Mouse (Mus musculus): Measurements from ENCODE around the gene Il17rd. TPM values are rescaled to one million over a fixed set of nuclear protein-coding genes. Genes with fewer than 3 reads are reported as not detected.

Gene Il17rd
- polyA plus RNA-seq, 1 experiment = 0.99 TPM

DNA sequence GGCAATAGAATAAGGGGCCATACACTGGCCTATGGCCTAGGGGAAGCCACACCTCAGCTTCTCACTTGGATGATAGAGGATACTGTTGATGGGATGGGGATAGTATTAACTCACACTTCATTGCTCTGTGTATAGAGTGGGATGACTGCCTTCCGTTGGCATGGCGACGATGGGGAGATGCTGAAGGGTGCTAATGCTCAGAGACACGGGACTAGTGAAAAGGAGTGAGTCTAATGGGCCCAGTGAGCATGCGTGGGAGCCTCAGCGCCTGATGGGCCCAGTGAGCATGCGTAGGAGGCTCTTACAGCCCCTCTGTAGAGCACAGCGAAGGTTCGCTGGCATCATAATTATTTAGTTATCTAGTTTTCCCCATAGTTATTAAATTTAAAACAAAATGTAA lies 100.2 kb downstream of the Il17rd start:
- no peaks in the 10 kb centered on the region for H3K4me1 ChIP-seq (ENCODE audit: control insufficient read depth, insufficient read depth, insufficient read length)
- TF ChIP-seq CTCF (IDR thresholded peaks at IDR 0.05; ENCODE audit: extremely low read depth, insufficient read depth, insufficient read length, insufficient replicate concordance) (no peak), POLR2A (IDR thresholded peaks at IDR 0.05; ENCODE audit: low read depth, low read length) (no peak)
- 92% methylated on average over 9 of the region's 9 CpGs for WGBS
- H3K27me3 ChIP-seq (ENCODE audit: control insufficient read depth, insufficient read depth, low read length) = no peaks in the 10 kb centered on the region
- H3K36me3 ChIP-seq (ENCODE audit: control insufficient read depth, insufficient read depth, low read length) = no peaks in the 10 kb centered on the region
- H3K27ac ChIP-seq (ENCODE audit: insufficient read depth, low read length) = no peak overlapping the region
- no peak overlapping the region for H3K4me3 ChIP-seq (ENCODE audit: extremely low read depth, insufficient read depth, insufficient read length)
- DNase-seq (ENCODE audit: low read depth in 1 of 2, low spot score in 2 of 2) = no peak

DNA sequence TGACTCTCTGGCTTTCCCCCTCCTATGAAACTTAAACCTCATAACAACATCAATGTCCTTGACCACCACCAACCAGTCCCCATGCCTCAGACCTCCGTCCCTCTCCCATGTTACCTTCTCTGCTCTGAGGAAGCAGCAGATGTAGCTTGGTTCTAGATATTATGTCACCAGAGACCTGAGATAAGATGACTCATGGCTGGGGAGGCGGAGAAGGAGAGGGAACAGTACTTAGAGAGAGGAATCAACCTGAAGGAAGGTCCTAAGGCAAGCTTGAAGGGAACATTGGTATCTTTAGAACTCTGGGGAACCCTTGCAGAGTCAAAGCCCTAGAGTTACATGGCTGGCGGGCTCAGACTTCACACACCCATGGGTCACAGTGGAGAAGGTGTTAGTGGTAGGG lies 101.2 kb downstream of the Il17rd start:
- no peak overlapping the region for H3K27ac ChIP-seq (ENCODE audit: insufficient read depth, low read length)
- no peaks in the 10 kb centered on the region for H3K36me3 ChIP-seq (ENCODE audit: control insufficient read depth, insufficient read depth, low read length)
- DNase-seq (ENCODE audit: low read depth in 1 of 2, low spot score in 2 of 2) = no peak
- H3K4me1 ChIP-seq (ENCODE audit: control insufficient read depth, insufficient read depth, insufficient read length) = no peaks in the 10 kb centered on the region
- H3K4me3 ChIP-seq (ENCODE audit: extremely low read depth, insufficient read depth, insufficient read length) = no peak overlapping the region
- no peaks in the 10 kb centered on the region for H3K27me3 ChIP-seq (ENCODE audit: control insufficient read depth, insufficient read depth, low read length)
- WGBS = 78% methylated on average over 3 of the region's 3 CpGs
- TF ChIP-seq CTCF (IDR thresholded peaks at IDR 0.05; ENCODE audit: extremely low read depth, insufficient read depth, insufficient read length, insufficient replicate concordance) (no peak), POLR2A (IDR thresholded peaks at IDR 0.05; ENCODE audit: low read depth, low read length) (no peak)

GRCm38 (mm10) chr14:27141486-27141885 lies 102.7 kb downstream of the Il17rd start:
- no peak overlapping the region for H3K27ac ChIP-seq (ENCODE audit: insufficient read depth, low read length)
- H3K4me1 ChIP-seq (ENCODE audit: control insufficient read depth, insufficient read depth, insufficient read length) = no peaks in the 10 kb centered on the region
- TF ChIP-seq POLR2A (IDR thresholded peaks at IDR 0.05; ENCODE audit: low read depth, low read length) = no peak
- no peak for TF ChIP-seq CTCF (IDR thresholded peaks at IDR 0.05; ENCODE audit: extremely low read depth, insufficient read depth, insufficient read length, insufficient replicate concordance)
- H3K27me3 ChIP-seq (ENCODE audit: control insufficient read depth, insufficient read depth, low read length) = no peaks in the 10 kb centered on the region
- 56% methylated on average over 3 of the region's 3 CpGs for WGBS
- no peak overlapping the region for H3K4me3 ChIP-seq (ENCODE audit: extremely low read depth, insufficient read depth, insufficient read length)
- no peak for DNase-seq (ENCODE audit: low read depth in 1 of 2, low spot score in 2 of 2)
- no peaks in the 10 kb centered on the region for H3K36me3 ChIP-seq (ENCODE audit: control insufficient read depth, insufficient read depth, low read length)

GRCm38 (mm10) chr14:27142680-27143079 lies 103.9 kb downstream of the Il17rd start:
- DNase-seq (ENCODE audit: low read depth in 1 of 2, low spot score in 2 of 2) = no peak

DNA sequence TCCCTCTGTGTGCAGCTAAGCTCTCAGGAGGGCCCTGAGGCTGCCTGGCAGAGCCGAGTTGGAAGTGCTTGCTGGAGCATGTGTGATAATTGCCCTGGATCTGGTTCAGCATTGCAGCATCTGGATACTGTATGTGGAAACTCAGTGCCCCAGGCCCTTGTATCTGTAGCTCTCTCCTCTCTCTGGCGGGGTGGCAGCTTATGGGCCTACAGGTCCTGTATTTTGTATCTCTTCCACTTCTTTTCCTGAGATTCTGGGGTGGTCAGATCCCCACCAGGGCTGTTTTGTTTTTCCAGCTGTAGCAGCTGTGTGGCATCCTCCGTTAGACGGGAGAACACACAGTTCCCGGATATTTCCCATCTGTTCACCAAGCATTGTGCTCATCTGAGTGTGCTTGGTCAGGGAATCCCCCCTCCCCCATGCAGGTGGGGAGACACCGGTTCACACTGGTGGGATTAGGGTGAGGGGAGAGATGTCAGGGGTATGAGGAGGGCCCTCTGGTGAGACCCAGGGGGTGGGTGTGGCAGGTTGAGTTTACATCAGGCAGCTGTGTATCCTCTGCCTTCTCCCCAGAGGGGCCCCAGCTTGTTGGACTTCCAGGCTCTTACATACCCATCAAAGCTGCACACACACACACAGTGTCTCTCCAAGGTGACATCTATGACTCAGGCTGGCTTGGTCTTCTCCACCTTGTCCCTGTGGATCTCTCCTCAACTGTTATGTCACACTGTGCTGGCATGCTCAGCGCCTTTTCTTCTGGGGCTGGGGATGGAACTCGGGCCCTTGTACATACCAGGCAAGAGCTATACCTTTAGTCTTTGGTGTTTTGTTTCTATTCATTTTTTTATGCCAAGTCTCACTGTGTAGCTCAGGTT lies 106.7 kb downstream of the Il17rd start:
- WGBS = 79% methylated on average over 8 of the region's 8 CpGs
- H3K4me1 ChIP-seq (ENCODE audit: control insufficient read depth, insufficient read depth, insufficient read length) = no peaks in the 10 kb centered on the region
- H3K36me3 ChIP-seq (ENCODE audit: control insufficient read depth, insufficient read depth, low read length) = no peaks in the 10 kb centered on the region
- no peak for DNase-seq (ENCODE audit: low read depth in 1 of 2, low spot score in 2 of 2)
- no peaks in the 10 kb centered on the region for H3K27me3 ChIP-seq (ENCODE audit: control insufficient read depth, insufficient read depth, low read length)
- no peak overlapping the region for H3K27ac ChIP-seq (ENCODE audit: insufficient read depth, low read length)
- H3K4me3 ChIP-seq (ENCODE audit: extremely low read depth, insufficient read depth, insufficient read length) = no peak overlapping the region
- TF ChIP-seq POLR2A (IDR thresholded peaks at IDR 0.05; ENCODE audit: low read depth, low read length) (no peak), CTCF (IDR thresholded peaks at IDR 0.05; ENCODE audit: extremely low read depth, insufficient read depth, insufficient read length, insufficient replicate concordance) (no peak)

More at GRCm38 (mm10) chr14:27142680-27143079, 103.9 kb downstream of the Il17rd start:
- WGBS = 71% methylated on average over 5 of the region's 5 CpGs
- H3K36me3 ChIP-seq (ENCODE audit: control insufficient read depth, insufficient read depth, low read length) = no peaks in the 10 kb centered on the region
- no peak overlapping the region for H3K27ac ChIP-seq (ENCODE audit: insufficient read depth, low read length)
- H3K27me3 ChIP-seq (ENCODE audit: control insufficient read depth, insufficient read depth, low read length) = no peaks in the 10 kb centered on the region
- no peaks in the 10 kb centered on the region for H3K4me1 ChIP-seq (ENCODE audit: control insufficient read depth, insufficient read depth, insufficient read length)
- H3K4me3 ChIP-seq (ENCODE audit: extremely low read depth, insufficient read depth, insufficient read length) = no peak overlapping the region
- TF ChIP-seq CTCF (IDR thresholded peaks at IDR 0.05; ENCODE audit: extremely low read depth, insufficient read depth, insufficient read length, insufficient replicate concordance) (no peak), POLR2A (IDR thresholded peaks at IDR 0.05; ENCODE audit: low read depth, low read length) (no peak)

GRCm38 (mm10) chr14:27147726-27148125 lies 109.0 kb downstream of the Il17rd start:
- 87% methylated on average over 7 of the region's 7 CpGs for WGBS
- Histone ChIP-seq H3K4me3 (ENCODE audit: extremely low read depth, insufficient read depth, insufficient read length) (no peak overlapping the region), H3K36me3 (ENCODE audit: control insufficient read depth, insufficient read depth, low read length) (no peaks in the 10 kb centered on the region), H3K4me1 (ENCODE audit: control insufficient read depth, insufficient read depth, insufficient read length) (no peaks in the 10 kb centered on the region), H3K27ac (ENCODE audit: insufficient read depth, low read length) (no peak overlapping the region), H3K27me3 (ENCODE audit: control insufficient read depth, insufficient read depth, low read length) (no peaks in the 10 kb centered on the region)
- no peak for TF ChIP-seq CTCF (IDR thresholded peaks at IDR 0.05; ENCODE audit: extremely low read depth, insufficient read depth, insufficient read length, insufficient replicate concordance)
- TF ChIP-seq POLR2A (IDR thresholded peaks at IDR 0.05; ENCODE audit: low read depth, low read length) = no peak
- DNase-seq (ENCODE audit: low read depth in 1 of 2, low spot score in 2 of 2) = no peak

DNA sequence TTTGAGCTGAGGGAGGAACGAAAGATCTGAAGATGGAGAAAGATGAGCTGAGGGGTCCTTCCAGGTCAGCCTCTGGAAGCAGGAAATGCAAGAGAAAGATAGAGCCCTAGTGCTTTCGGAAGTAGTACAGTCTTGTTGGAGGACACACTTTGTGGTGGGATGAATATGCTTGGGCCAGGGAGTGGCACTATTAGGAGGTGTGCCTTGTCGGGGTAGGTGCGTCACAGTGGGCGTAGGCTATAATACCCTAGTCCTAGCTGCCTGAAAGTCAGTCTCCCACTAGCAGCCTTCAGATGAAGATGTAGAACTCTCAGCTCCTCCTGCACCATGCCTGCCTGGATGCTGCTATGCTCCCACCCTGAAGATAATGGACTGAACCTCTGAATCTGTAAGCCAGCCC lies 110.7 kb downstream of the Il17rd start:
- no peak for DNase-seq (ENCODE audit: low read depth in 1 of 2, low spot score in 2 of 2)
- no peak overlapping the region for H3K4me3 ChIP-seq (ENCODE audit: extremely low read depth, insufficient read depth, insufficient read length)
- no peaks in the 10 kb centered on the region for H3K4me1 ChIP-seq (ENCODE audit: control insufficient read depth, insufficient read depth, insufficient read length)
- WGBS = 88% methylated on average over 5 of the region's 5 CpGs
- H3K27me3 ChIP-seq (ENCODE audit: control insufficient read depth, insufficient read depth, low read length) = no peaks in the 10 kb centered on the region
- H3K36me3 ChIP-seq (ENCODE audit: control insufficient read depth, insufficient read depth, low read length) = no peaks in the 10 kb centered on the region
- H3K27ac ChIP-seq (ENCODE audit: insufficient read depth, low read length) = no peak overlapping the region
- TF ChIP-seq POLR2A (IDR thresholded peaks at IDR 0.05; ENCODE audit: low read depth, low read length) (no peak), CTCF (IDR thresholded peaks at IDR 0.05; ENCODE audit: extremely low read depth, insufficient read depth, insufficient read length, insufficient replicate concordance) (no peak)

All from spleen, adult 2 months (tissue).